Mouse (Mus musculus) lung, embryonic 16.5 days (tissue): ENCODE results near the gene Nrcam. TPM values are rescaled to one million over a fixed set of nuclear protein-coding genes. Genes with fewer than 3 reads are reported as not detected.

Experiments used
- ATAC-seq: fragments of 200-750 bp; cut with Nextera tagmentation; 2 replicates; pipeline ENCODE4 v1.8.0; 2017; ENCODE audit warnings: low read depth, mild to moderate bottlenecking, moderate library complexity
- H3K27ac ChIP-seq: fragments of 300-500 bp; sonication (generic); 2 replicates; pipeline ENCODE4 v1.5.1; 2014; ENCODE audit warnings: mild to moderate bottlenecking, control low read depth, low read length
- H3K27me3 ChIP-seq: fragments of 300-500 bp; sonication (generic); 2 replicates; pipeline ENCODE4 v1.6.1; 2014; ENCODE audit warnings: low read depth, low read length, mixed read lengths; ENCODE audit not compliant: control insufficient read depth, insufficient read depth
- H3K36me3 ChIP-seq: fragments of 300-500 bp; sonication (generic); 2 replicates; pipeline ENCODE4 v1.6.1; 2014; ENCODE audit warnings: low read length; ENCODE audit not compliant: control insufficient read depth, insufficient read depth
- H3K4me1 ChIP-seq: fragments of 300-500 bp; sonication (generic); replicated peaks from 2 replicates; pipeline ENCODE4 v1.6.1; 2014; ENCODE audit warnings: low read length, mixed read lengths; ENCODE audit not compliant: control insufficient read depth, insufficient read depth
- H3K4me2 ChIP-seq: fragments of 300-500 bp; sonication (generic); 2 replicates; pipeline ENCODE4 v1.6.1; 2014; ENCODE audit warnings: low read depth, low read length, control low read depth
- H3K4me3 ChIP-seq: fragments of 300-500 bp; sonication (generic); 2 replicates; pipeline ENCODE4 v1.5.1; 2014; ENCODE audit warnings: mild to moderate bottlenecking, low read length, control low read depth
- H3K9ac ChIP-seq: fragments of 300-500 bp; sonication (generic); 2 replicates; pipeline ENCODE4 v1.6.1; 2014; ENCODE audit warnings: low read length, control low read depth
- H3K9me3 ChIP-seq: fragments of 300-500 bp; sonication (generic); 2 replicates; pipeline ENCODE4 v1.6.1; 2016; ENCODE audit warnings: low read length; ENCODE audit not compliant: control insufficient read depth
- WGBS: fragments of 180-500 bp; shearing (Covaris S2); extraction: QIAGEN DNeasy Blood & Tissue Kit; methylation state at CpG from one replicate; pipeline ENCODE4 v1.1.7; 2014; 5-methylcytosine and 5-hydroxymethylcytosine counted together
- polyA plus RNA-seq: library from polyadenylated mRNA; unstranded; fragments of >200 nt; fragmentation: Nextera tagmentation; extraction: Ambion mirVana; gene quantifications from 2 replicates; pipeline ENCODE4 v1.2.1, GENCODE M21; 2015

The Nrcam gene
- polyA plus RNA-seq, 1 experiment from 2014 or later, result 26.5 TPM

DNA sequence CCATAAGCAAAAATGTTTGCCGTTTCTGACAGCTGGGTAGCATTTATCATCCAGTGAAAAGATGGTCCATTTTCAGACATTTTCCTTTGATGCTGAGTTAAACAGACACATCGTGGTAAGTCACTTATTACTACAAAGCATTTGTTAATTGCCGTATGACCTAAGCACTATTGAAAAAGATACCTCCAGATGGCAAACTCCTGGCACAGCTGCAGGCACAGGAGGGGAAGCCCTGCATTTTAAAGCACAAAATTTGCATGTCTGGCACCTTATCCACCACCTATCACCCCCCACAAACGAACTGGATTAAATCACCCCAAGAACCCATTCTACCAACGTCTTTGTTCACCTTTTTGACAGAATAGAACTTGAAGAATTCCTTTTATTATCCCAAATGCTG is 206.9 kb downstream of the Nrcam start:
- Histone ChIP-seq H3K27me3 (no peaks in the 10 kb centered on the region), H3K4me2 (no peak overlapping the region), H3K4me1 (no peaks in the 10 kb centered on the region), H3K9ac (no peak overlapping the region), H3K36me3 (no peaks in the 10 kb centered on the region), H3K9me3 (no peaks in the 10 kb centered on the region), H3K27ac (no peak overlapping the region), H3K4me3 (no peak overlapping the region)
- no peak for ATAC-seq
- 22% methylated on average over 5 of the region's 5 CpGs for WGBS

DNA sequence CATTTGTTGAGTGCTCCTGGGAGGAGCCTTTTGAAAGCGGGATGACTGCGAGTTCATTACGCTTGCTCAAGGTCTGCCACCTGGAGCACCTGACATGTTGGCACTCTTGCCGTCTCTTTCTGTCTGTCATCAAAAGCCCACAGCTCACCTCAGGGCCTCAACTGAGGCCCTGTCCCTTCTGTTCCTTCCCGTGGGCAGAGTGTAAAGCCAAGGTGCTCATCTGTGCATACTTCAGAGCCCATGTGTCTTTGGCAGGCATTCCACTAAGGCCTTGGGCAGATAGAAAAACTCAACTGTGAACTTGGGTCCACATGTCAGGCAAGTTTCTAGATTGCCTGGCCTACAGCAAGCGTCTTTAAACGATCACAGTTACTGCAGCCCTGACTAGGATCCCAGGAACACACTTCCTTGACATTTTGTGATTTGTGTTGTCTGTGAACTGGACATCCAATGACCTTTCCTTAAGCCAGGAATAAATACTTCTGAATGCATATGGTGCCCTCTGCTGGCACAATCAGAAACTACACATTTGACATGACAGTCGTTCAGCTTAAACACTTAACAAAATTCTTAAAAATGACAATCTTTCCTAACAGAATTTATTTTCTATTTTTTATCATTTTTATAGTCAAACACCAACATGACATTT is 219.2 kb downstream of the Nrcam start:
- H3K27me3 ChIP-seq, result no peaks in the 10 kb centered on the region
- no peak overlapping the region for H3K4me2 ChIP-seq
- H3K27ac ChIP-seq, result no peak overlapping the region
- no peak overlapping the region for H3K9ac ChIP-seq
- H3K36me3 ChIP-seq, result no peaks in the 10 kb centered on the region
- 46% methylated on average over 8 of the region's 8 CpGs for WGBS
- no peaks in the 10 kb centered on the region for H3K9me3 ChIP-seq
- H3K4me3 ChIP-seq, result no peak overlapping the region
- H3K4me1 ChIP-seq, result peaks cover 7% of the 10 kb centered on the region; the same call in 1 of the 2 replicates
- peak; percentile 50 for ATAC-seq

- Histone ChIP-seq H3K4me3 (no peak overlapping the region), H3K9me3 (no peaks in the 10 kb centered on the region), H3K27ac (no peak overlapping the region), H3K9ac (no peak overlapping the region), H3K4me2 (no peak overlapping the region), H3K36me3 (no peaks in the 10 kb centered on the region), H3K27me3 (no peaks in the 10 kb centered on the region), H3K4me1 (peaks cover 10% of the 10 kb centered on the region; the same call in 1 of the 2 replicates)
- WGBS, result 37% methylated on average over 9 of the region's 9 CpGs
- peak; percentile 32; the same call in 1 of the 2 replicates for ATAC-seq
These were observed 219.8 kb downstream of the Nrcam start for GRCm38 (mm10) chr12:44548465-44548864.

DNA sequence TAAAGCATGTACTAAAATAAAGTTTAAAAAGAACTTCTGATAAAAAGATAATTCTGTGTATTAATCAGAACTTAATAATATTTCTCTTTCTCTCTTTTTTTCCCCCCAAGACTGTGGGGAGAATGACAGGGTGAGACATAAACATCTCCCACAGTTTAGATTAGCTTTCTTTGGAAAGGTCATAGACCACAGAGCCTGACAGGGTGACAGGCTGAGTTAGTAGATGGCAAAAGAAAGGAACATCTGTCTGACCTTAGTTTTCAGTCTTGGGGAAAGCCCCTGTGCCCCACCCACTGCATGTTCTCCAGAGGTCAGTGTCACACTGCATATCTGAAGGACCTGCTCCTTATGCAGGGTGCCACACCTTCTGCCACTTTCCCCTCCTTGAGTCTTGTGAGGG is 222.9 kb downstream of the Nrcam start:
- peak; percentile 81 for ATAC-seq
- H3K27ac ChIP-seq, result no peak overlapping the region
- no peaks in the 10 kb centered on the region for H3K9me3 ChIP-seq
- no peak overlapping the region for H3K4me2 ChIP-seq
- no peaks in the 10 kb centered on the region for H3K27me3 ChIP-seq
- no peak overlapping the region for H3K9ac ChIP-seq
- no peaks in the 10 kb centered on the region for H3K36me3 ChIP-seq
- peaks cover 11% of the 10 kb centered on the region; the same call in 1 of the 2 replicates for H3K4me1 ChIP-seq
- no peak overlapping the region for H3K4me3 ChIP-seq

GRCm38 (mm10) chr12:44554051-44554450 is 225.4 kb downstream of the Nrcam start:
- ATAC-seq, result peak; percentile 46; the same call in 1 of the 2 replicates
- H3K4me2 ChIP-seq, result no peak overlapping the region
- H3K4me3 ChIP-seq, result no peak overlapping the region
- no peaks in the 10 kb centered on the region for H3K9me3 ChIP-seq
- H3K27ac ChIP-seq, result no peak overlapping the region
- H3K9ac ChIP-seq, result no peak overlapping the region
- H3K4me1 ChIP-seq, result peaks cover 11% of the 10 kb centered on the region; the same call in 1 of the 2 replicates
- H3K27me3 ChIP-seq, result no peaks in the 10 kb centered on the region
- WGBS, result 56% methylated on average over 2 of the region's 2 CpGs
- H3K36me3 ChIP-seq, result no peaks in the 10 kb centered on the region

- H3K27ac ChIP-seq, result no peak overlapping the region
- H3K27me3 ChIP-seq, result no peaks in the 10 kb centered on the region
- no peak overlapping the region for H3K4me3 ChIP-seq
- H3K9ac ChIP-seq, result no peak overlapping the region
- no peaks in the 10 kb centered on the region for H3K9me3 ChIP-seq
- H3K36me3 ChIP-seq, result no peaks in the 10 kb centered on the region
- no peak overlapping the region for H3K4me2 ChIP-seq
- ATAC-seq, result no peak
- peaks cover 11% of the 10 kb centered on the region; the same call in 1 of the 2 replicates for H3K4me1 ChIP-seq
- 74% methylated on average over 1 of the region's 1 CpGs for WGBS
These were observed 226.1 kb downstream of the Nrcam start for GRCm38 (mm10) chr12:44554808-44555207.

DNA sequence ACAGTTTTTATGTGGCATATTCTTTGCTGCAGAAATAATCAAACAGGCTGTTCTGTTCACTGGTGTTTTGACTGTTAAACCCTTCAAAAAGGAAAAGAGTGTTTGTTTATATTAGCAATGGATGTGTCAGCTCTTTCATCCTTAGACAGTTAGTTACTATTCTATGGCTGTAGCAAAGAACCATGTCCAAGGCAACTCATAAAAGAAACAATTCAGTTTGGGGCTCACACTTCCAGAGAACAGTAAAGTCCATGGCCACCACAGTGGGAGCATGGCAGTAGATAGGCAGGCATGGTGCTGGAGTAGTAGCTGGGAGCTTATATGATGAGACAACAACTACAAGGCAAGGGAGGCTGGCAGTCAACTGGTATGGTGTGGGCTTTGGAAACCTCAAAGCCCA is 231.3 kb downstream of the Nrcam start:
- no peak overlapping the region for H3K4me3 ChIP-seq
- no peak overlapping the region for H3K4me2 ChIP-seq
- no peaks in the 10 kb centered on the region for H3K36me3 ChIP-seq
- peak overlapping the region; percentile 46 for H3K27ac ChIP-seq
- peak; percentile 82 for ATAC-seq
- H3K4me1 ChIP-seq, result no peaks in the 10 kb centered on the region; the same call in 1 of the 2 replicates
- H3K27me3 ChIP-seq, result no peaks in the 10 kb centered on the region
- H3K9ac ChIP-seq, result no peak overlapping the region
- H3K9me3 ChIP-seq, result 0 out of 2 replicates have a peak, but pooled peaks cover 3% of the 10 kb centered on the region

- no peaks in the 10 kb centered on the region for H3K9me3 ChIP-seq
- ATAC-seq, result no peak
- H3K27ac ChIP-seq, result no peak overlapping the region
- H3K9ac ChIP-seq, result no peak overlapping the region
- H3K4me3 ChIP-seq, result no peak overlapping the region
- no peaks in the 10 kb centered on the region for H3K4me1 ChIP-seq
- WGBS, result 75% methylated on average over 7 of the region's 7 CpGs
- no peaks in the 10 kb centered on the region for H3K27me3 ChIP-seq
- no peak overlapping the region for H3K4me2 ChIP-seq
- H3K36me3 ChIP-seq, result no peaks in the 10 kb centered on the region
These were observed 241.4 kb downstream of the Nrcam start for GRCm38 (mm10) chr12:44570070-44570469.

DNA sequence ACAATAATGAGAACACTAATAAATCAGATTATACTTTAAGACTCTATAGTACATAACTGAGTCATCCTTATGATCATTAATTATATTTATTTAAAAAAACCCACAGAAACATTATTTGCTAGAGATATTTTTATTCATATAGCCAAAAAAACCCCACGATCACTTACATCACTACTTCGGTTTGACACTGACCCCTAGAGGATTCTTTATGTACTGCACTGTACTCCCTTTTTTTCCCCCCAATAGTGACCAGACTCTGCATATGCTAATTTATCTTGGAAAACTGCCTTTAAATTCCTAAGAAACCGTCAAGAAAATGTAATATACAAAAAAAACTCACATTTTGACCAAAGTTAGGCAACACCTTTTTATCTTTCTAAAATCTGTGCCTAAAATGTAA is 244.0 kb downstream of the Nrcam start:
- no peak for ATAC-seq
- 6% methylated on average over 3 of the region's 3 CpGs for WGBS
- H3K36me3 ChIP-seq, result no peaks in the 10 kb centered on the region
- no peak overlapping the region for H3K4me3 ChIP-seq
- no peak overlapping the region for H3K4me2 ChIP-seq
- no peaks in the 10 kb centered on the region for H3K27me3 ChIP-seq
- no peak overlapping the region for H3K27ac ChIP-seq
- no peak overlapping the region for H3K9ac ChIP-seq
- no peaks in the 10 kb centered on the region for H3K9me3 ChIP-seq
- H3K4me1 ChIP-seq, result no peaks in the 10 kb centered on the region
